Mouse (Mus musculus): ENCODE measurements around the gene Gm28360. TPM values are rescaled to one million over a fixed set of nuclear protein-coding genes. Genes with fewer than 3 reads are reported as not detected.
"Not testable (repeated sequence)": the region's sequence is repeated elsewhere in the genome, so short reads cannot be mapped to it uniquely, and the experiment has no call there.

Gm28360 gene
- total RNA-seq (2021), result not detected

DNA sequence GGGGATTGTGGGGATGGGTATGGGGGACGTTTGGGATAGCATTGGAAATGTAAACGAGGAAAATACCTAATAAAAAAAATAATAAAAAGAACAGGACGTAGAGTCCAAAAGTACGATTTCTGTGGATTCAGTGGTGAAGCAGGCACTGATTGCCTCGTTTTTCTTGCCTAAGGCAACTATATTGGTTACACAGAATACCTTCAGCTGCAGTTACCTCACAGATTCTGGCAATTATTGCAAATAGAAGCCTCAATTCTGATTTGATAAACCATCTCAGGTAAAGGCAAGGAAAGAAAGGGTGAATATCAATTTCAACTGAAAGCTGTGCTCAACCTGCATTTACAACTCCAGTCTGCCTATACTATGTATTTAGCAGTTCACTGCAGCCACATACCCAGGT, at the start of gene Gm28360:
TSS of gene Gm28360 (plus strand) at position 301 of the 400 bp plus-strand sequence.
- DNase-seq; intact Hi-C loops (cut with DNase I): not testable (repeated sequence)

- DNase-seq; intact Hi-C loops (cut with DNase I): not testable (repeated sequence)
These were observed 49.0 kb upstream of the Gm28360 start, which contains the start of gene B020011L13Rik for GRCm38 (mm10) chr1:117780833-117781232. Gene B020011L13Rik, plus strand, starts transcription at chr1:117781133.

GRCm38 (mm10) chr1:117816271-117816670, 13.6 kb upstream of the Gm28360 start:
- intact Hi-C loops (cut with DNase I), result not testable (repeated sequence)

DNA sequence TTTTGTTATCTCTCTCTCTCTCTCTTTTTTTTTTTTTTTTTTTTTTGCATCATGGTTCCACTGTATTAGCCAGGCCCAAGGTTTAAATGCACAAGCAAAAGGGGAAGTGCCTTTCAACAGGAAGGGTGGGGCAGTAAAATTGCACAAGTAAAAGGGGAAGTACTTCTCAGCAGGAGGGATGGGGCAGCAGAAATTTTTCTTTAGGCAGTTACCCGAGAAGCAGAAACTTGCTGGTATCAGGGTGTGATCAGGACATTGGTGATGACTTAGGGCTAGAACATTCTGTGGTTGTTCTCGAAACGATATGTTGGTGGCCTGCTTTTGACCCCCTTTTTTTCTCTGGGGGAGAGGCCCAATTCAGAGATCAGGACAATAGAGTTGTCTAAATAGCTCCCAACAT, 21.8 kb downstream of the Gm28360 start:
- DNase-seq; intact Hi-C loops (cut with DNase I): not testable (repeated sequence)

More at GRCm38 (mm10) chr1:117816271-117816670, 13.6 kb upstream of the Gm28360 start:
- not testable (repeated sequence) for DNase-seq

Other genes with a start within 250 kb of the Gm28360 start
- not detected for gene Gm28363, start 132.9 kb upstream of the Gm28360 start, total RNA-seq (2021)
- gene B020011L13Rik, start 48.9 kb upstream of the Gm28360 start, total RNA-seq (2021), result not detected
- not detected for gene Gm28168, start 97.9 kb downstream of the Gm28360 start, total RNA-seq (2021)
- not detected for gene Gm7145, start 135.9 kb downstream of the Gm28360 start, total RNA-seq (2021)

Data from heart, postnatal 10 days (tissue).